Mouse (Mus musculus): Measurements from ENCODE around the gene Lcn10.

- TF ChIP-seq GATA1 (IDR thresholded peaks at IDR 0.05; ENCODE audit: low read length) (no peak), TAL1 (IDR thresholded peaks at IDR 0.05; ENCODE audit: low read length) (no peak)
Observed at GRCm38 (mm10) chr2:25717222-25717621, 34.7 kb downstream of the Lcn10 start.

Data from erythroblast, embryonic 14.5 days (primary cell).